Mouse (Mus musculus) CH12F3 (cell line): Measurements from ENCODE around the gene Vav2.

Experiments used
- in situ Hi-C: fragments of 300-500 bp; cut with MboI; formaldehyde crosslinking; loops from 2 replicates; pipeline ENCODE4 v1.14.3; 2020; ENCODE audit warnings: low sequenced_read_pairs

Vav2 gene

GRCm38 (mm10) chr2:27426855-27427457 lies at the start of gene Vav2:
TSS of gene Vav2 (minus strand) at chr2:27427033.
- in situ Hi-C loops = no loop called here

- in situ Hi-C loops = no loop called here
These were observed 48.9 kb upstream of the Vav2 start for GRCm38 (mm10) chr2:27475495-27476302.

- in situ Hi-C loops = no loop called here
These were observed 48.0 kb upstream of the Vav2 start for GRCm38 (mm10) chr2:27474621-27475484.

- in situ Hi-C loops = no loop called here
These were observed 47.1 kb upstream of the Vav2 start for GRCm38 (mm10) chr2:27473911-27474310.

GRCm38 (mm10) chr2:27473061-27473765 lies 46.4 kb upstream of the Vav2 start:
- in situ Hi-C loops = no loop called here

GRCm38 (mm10) chr2:27471170-27471584 lies 44.3 kb upstream of the Vav2 start:
- in situ Hi-C loops = no loop called here

GRCm38 (mm10) chr2:27470535-27470934 lies 43.7 kb upstream of the Vav2 start:
- in situ Hi-C loops = no loop called here

GRCm38 (mm10) chr2:27469991-27470355 lies 43.1 kb upstream of the Vav2 start:
- in situ Hi-C loops = no loop called here

GRCm38 (mm10) chr2:27469292-27469990 lies 42.6 kb upstream of the Vav2 start:
- in situ Hi-C loops = no loop called here

GRCm38 (mm10) chr2:27462901-27463300 lies 36.1 kb upstream of the Vav2 start:
- in situ Hi-C loops = no loop called here

GRCm38 (mm10) chr2:27461881-27462660 lies 35.2 kb upstream of the Vav2 start:
- in situ Hi-C loops = no loop called here

- in situ Hi-C loops = no loop called here
These were observed 33.8 kb upstream of the Vav2 start for GRCm38 (mm10) chr2:27460651-27461050.

GRCm38 (mm10) chr2:27460163-27460562 lies 33.3 kb upstream of the Vav2 start:
- in situ Hi-C loops = no loop called here

- in situ Hi-C loops = no loop called here
These were observed 32.9 kb upstream of the Vav2 start for GRCm38 (mm10) chr2:27459735-27460134.

- in situ Hi-C loops = no loop called here
These were observed 23.4 kb upstream of the Vav2 start for GRCm38 (mm10) chr2:27450226-27450625.

GRCm38 (mm10) chr2:27447782-27448181 lies 20.9 kb upstream of the Vav2 start:
- in situ Hi-C loops = no loop called here

GRCm38 (mm10) chr2:27446812-27447211 lies 20.0 kb upstream of the Vav2 start:
- in situ Hi-C loops = no loop called here

GRCm38 (mm10) chr2:27445910-27446309 lies 19.1 kb upstream of the Vav2 start:
- in situ Hi-C loops = no loop called here

GRCm38 (mm10) chr2:27443450-27443708 lies 16.5 kb upstream of the Vav2 start:
- in situ Hi-C loops = no loop called here
